Mouse (Mus musculus): ENCODE measurements at regions not wholly inside any gene's neighbourhood (a gene's known extent, or its start where the extent isn't known, plus 50 kb on each side); places are given as distances from the start of the nearest gene placed in this dataset.
"Not testable (repeated sequence)": the region's sequence is repeated elsewhere in the genome, so short reads cannot be mapped to it uniquely, and the experiment has no call there.

- DNase-seq (ENCODE audit: low spot score in 2 of 2) = peak; percentile 8 to 26
Observed at GRCm38 (mm10) chr3:15016621-15017020, 130.5 kb downstream of the Car2 start.

DNA sequence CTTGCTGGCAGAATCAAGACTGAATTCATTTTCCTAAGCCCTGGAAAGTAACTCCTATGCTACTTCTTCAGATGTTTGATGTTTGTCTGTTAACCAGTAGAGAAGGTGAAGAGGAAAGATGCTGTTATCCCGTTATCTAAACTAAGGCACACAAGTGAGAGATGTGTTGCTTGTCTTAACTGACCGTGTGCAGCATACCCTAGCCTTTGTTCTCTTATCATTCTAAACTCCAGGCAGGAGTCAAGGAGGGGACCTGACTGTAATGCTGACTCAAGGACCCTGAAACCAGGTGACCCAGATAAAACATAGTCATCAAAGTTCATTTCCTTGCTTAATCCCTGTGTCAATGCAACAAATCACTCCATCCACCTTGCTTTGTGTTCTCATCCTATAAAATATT, 136.7 kb downstream of the Car2 start:
- DNase-seq (ENCODE audit: low spot score in 2 of 2) = no peak

- DNase-seq (ENCODE audit: low spot score in 2 of 2) = no peak
Observed at GRCm38 (mm10) chr3:15040866-15041528, 154.9 kb downstream of the Car2 start.

- DNase-seq (ENCODE audit: low spot score in 2 of 2) = no peak
Observed at GRCm38 (mm10) chr3:15053968-15054367, 167.9 kb downstream of the Car2 start.

GRCm38 (mm10) chr3:15055516-15056256, 169.6 kb downstream of the Car2 start:
- DNase-seq (ENCODE audit: low spot score in 2 of 2) = not testable (repeated sequence)

DNA sequence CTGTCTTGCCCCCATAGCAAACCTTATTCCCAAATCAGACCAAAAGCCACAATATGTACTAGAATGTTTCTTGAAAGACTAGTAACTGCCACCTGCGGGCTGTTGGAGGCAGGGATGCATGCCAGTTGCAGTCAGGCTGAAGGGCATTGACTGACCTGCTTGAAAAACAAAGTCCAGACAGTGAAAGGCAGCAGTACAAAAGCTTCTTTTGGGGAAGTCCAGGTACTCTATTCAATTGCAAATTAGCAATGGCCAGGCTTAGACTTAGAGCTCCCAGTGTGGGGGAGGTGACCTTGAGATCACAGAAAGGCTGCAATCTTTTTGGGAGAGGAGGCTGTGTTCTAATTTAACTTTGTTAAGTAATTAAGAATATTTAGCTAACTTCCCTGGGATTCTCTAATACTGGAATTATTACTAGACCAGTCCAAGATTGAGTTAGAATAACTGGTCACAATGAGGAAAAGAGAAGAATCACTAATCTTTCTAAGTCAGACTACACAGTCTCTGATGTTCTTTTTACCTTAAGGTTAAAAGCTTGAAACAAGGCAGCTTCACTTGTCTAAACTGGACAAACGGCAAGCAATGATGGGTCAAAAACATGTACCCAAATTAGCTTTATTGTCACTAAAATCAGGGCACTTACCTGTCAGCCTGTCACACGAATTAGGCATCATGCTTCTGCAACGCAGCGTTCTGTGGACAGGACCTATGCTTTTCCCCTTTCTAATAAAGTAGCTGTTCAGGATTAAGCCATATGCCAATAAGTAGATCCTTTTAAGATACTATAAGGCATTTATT, 170.9 kb downstream of the Car2 start:
- DNase-seq (ENCODE audit: low spot score in 2 of 2) = not testable (repeated sequence)

DNA sequence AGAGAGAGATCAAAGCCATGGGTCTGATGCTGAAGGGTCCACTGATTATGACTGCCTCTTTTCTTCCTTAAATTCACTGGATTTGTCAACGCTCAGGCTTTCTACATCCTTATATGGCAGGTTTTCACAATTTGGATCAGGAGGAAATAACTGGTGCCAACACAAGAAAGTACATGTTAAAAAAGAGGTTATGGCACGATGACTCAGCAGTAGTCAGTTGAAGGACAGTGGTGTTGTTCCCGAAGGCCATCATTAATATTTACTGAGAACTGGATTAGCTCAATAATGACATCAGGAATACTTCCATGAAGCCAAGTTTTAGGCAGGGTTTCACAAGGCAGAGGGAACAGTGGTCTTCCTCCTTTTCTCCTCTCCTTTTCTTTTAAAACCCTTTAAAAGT, 179.6 kb downstream of the Car2 start:
- no peak for DNase-seq (ENCODE audit: low spot score in 2 of 2)

- DNase-seq (ENCODE audit: low spot score in 2 of 2) = no peak
Observed at GRCm38 (mm10) chr3:15068256-15068655, 182.2 kb downstream of the Car2 start.

DNA sequence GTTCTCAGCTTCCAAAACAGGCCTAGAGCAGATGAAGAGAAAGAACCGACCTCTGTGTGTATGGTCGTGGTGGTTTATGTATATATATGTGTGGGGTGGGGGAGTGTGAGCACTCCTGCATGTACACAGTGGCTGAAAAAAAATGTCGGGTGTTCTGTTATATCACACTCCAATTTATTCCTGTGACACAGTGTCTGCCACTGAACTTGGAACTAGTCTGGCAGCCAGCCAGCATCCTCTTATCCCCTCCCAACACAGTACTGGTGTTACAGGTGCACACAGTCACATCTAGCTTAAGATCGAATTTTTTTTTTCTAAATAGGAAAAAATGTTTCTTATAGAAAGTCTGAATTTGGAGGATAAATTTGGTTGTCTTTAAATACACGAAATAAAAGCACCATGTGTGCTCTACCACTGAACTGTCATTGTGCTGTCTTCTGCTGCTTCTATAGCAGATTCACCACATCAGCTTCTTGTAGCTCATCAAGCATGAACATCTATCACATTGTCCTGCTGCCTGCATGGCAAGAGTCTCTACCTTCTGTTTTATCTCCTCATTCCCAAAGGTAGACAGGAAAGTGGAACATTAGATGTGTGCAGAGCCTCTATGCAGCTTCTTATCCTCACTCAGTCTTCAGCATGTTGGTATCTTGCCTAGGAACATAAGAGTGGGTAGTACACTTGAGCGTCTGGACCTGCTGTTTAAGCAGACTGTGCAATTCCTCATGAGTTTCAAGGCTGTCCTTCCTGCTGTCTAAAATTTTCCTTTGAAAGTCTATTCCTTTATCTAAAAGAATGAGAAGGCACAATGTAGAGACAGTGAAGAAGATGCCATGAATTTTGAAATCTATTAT, 185.2 kb downstream of the Car2 start:
- peak in 1 of 2 experiments; percentile 1 for DNase-seq (ENCODE audit: low spot score in 2 of 2)

DNA sequence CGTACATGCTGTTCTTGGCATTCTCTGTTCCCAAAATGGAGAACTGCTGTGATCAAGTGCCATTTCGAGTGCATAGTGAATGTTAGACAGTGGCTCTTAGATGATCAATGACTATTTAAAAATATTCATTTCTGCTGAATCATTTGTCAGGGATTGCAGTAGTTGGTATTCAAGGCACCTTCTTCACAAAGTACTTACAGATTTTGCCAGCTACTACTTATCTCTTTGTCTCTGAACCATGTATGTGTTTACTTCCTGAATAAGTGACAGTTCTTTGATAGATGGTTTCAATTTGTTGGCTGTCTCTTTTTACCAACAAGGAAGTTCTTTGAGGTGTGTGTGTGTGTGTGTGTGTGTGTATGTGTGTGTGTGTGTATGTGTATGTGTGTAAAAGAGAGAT, 187.3 kb downstream of the Car2 start:
- no peak for DNase-seq (ENCODE audit: low spot score in 2 of 2)

GRCm38 (mm10) chr3:15073847-15074246, 187.8 kb downstream of the Car2 start:
- no peak for DNase-seq (ENCODE audit: low spot score in 2 of 2)

GRCm38 (mm10) chr3:15074949-15075348, 188.9 kb downstream of the Car2 start:
- DNase-seq (ENCODE audit: low spot score in 2 of 2) = no peak

GRCm38 (mm10) chr3:15090124-15090523, 204.1 kb downstream of the Car2 start:
- DNase-seq (ENCODE audit: low spot score in 2 of 2) = no peak

- no peak for DNase-seq (ENCODE audit: low spot score in 2 of 2)
Observed at GRCm38 (mm10) chr3:15098206-15098817, 212.2 kb downstream of the Car2 start.

DNA sequence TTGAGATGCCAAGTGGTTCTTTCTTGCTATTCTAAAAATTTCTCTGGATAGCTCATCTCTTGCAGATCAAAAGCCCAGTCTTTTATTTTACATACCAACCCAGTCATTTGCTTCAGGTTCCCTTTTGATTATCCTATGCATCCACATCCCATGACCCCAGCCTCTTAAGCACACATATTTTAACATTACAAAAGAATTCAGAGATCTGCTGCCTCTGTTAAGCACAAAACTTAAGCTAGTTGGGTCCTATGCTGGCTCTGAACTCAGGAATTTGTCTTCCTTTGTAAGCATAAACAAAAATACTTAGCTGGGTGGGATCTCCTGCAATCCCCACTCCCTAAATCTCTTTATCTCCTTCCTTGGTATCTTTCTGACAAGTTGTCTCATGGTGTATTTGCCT, 212.9 kb downstream of the Car2 start:
- DNase-seq (ENCODE audit: low spot score in 2 of 2) = no peak

- DNase-seq (ENCODE audit: low spot score in 2 of 2) = no peak
Observed at GRCm38 (mm10) chr3:15105627-15106026, 219.6 kb downstream of the Car2 start.

DNA sequence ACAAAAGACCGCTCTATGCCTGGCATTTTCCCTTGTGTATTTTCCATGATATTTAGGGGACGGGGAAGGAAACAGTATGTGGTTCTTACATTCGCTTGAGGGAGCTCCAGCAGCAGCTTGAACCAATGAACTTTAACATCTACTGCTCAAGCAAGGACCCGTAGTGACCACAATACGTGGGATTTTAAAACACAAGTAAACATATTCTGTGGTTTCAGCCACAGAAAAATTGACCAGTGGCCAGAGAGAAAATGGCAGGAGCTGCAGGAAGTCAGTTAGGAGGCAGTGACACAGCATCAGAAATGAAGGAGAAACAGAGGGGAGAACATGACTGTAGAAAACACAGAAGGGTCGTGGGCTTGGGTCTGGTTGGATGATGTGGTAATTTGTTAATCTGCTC, 220.2 kb downstream of the Car2 start:
- no peak for DNase-seq (ENCODE audit: low spot score in 2 of 2)

GRCm38 (mm10) chr3:15107301-15107700, 221.2 kb downstream of the Car2 start:
- DNase-seq (ENCODE audit: low spot score in 2 of 2) = no peak

DNA sequence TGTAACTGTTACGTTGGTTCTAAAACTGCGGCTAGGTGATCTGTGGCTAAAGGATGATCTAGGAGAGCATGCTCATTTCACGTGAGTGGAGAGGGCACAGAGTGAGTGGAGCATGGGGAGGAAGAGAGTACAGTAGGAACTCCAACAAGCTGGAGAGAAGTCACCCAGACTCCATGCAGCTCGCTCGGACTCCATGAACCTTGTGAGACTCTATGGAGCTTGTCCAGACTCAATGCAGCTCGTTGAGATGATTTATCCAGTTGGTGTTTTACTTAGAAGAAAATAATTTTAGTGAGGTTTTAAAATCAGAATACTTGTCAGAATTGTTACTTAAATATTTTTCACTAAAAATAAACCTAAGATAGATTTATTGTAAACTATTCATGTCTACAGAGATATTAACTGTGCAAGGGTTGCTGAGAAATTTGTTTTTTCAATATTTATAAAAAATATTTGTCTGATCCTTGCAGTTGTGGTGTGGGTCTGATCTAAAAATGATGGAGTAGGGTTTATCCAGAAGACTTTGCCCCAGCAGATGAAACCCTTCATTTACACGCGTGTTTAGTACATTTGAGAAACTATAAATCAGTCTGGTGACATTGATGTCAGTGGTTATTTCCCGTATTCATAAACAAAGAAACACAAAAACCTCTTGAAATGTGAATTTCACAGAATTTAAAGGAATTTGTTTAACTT, 222.3 kb downstream of the Car2 start:
- DNase-seq (ENCODE audit: low spot score in 2 of 2) = no peak

DNA sequence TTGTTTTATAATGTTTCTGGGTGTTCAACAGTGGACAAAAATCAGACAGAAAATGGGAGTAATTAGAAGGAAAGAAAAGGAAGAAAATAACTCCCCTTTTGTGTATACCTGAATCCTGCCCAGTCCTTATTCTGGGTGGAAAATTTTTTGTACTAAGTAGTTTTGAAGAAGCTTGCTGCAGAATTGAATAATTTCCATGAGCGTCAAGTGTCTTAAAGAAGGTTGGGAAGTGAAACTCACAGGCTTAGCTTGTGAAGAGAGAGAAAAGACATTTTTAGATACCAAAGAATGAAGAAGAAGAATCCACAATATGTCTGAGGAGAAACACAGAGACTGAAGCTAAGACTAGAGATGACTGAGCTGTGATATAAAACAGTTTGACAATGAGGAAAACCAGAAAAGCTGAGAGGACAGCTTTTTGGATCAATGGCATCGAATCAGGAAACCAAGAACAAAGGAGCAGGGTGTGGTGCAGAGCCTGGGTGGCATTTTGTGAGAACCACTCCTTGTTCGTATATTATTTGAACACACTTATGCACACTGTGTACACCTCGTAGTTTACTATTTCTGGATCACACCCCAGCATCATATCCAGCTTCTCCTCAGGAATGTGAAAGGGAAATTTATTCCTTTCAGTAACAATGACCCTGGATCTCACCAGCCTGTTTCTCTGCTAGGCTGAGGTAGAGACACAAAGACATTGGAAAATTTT, 221.9 kb downstream of the Gm9733 start:
- no peak for DNase-seq (ENCODE audit: low spot score in 2 of 2)
